Mouse (Mus musculus) MEL (cell line): Measurements from ENCODE around the gene Gm10322.

Experiments used
- CTCF ChIP-seq, 3 experiments: IDR thresholded peaks in 2 of 3; conservative IDR thresholded peaks in 1 of 3; 2 replicates each; pipeline ENCODE4 v1.5.1; 2011 to 2012; ENCODE audit warnings: low read length in 3 of 3, low read depth in 2 of 3, mild to moderate bottlenecking in 2 of 3, improper control_type of control experiment in 1 of 3, inconsistent platforms in 1 of 3, mixed read lengths in 1 of 3, moderate library complexity in 1 of 3; ENCODE audit not compliant: control insufficient read depth in 1 of 3, insufficient read depth in 1 of 3, poor library complexity in 1 of 3, severe bottlenecking in 1 of 3
- ELF1 ChIP-seq: IDR thresholded peaks from 2 replicates; pipeline ENCODE4 v1.6.1; 2014; ENCODE audit warnings: low read depth, mild to moderate bottlenecking, inconsistent platforms, low read length, improper control_type of control experiment, moderate library complexity
- GATA1 ChIP-seq: IDR thresholded peaks from 2 replicates; pipeline ENCODE4 v1.6.1; 2011; ENCODE audit warnings: low read depth, low read length, improper control_type of control experiment
- MAX ChIP-seq: IDR thresholded peaks from 2 replicates; pipeline ENCODE4 v1.6.1; 2011; ENCODE audit warnings: low read length, improper control_type of control experiment
- NELFE ChIP-seq: IDR thresholded peaks from 2 replicates; pipeline ENCODE4 v1.6.1; 2011; ENCODE audit warnings: low read depth, low read length, improper control_type of control experiment
- POLR2A ChIP-seq, 2 experiments: IDR thresholded peaks; 2 replicates each; pipeline ENCODE4 v1.6.1; 2011 to 2012; ENCODE audit warnings: low read length in 2 of 2, mild to moderate bottlenecking in 2 of 2, control low read depth in 1 of 2, improper control_type of control experiment in 1 of 2, low read depth in 1 of 2, moderate library complexity in 1 of 2; ENCODE audit not compliant: control insufficient read depth in 1 of 2, insufficient read depth in 1 of 2, poor library complexity in 1 of 2
- RAD21 ChIP-seq: IDR thresholded peaks from 2 replicates; pipeline ENCODE4 v1.6.1; 2011; ENCODE audit warnings: mild to moderate bottlenecking, low read depth, low read length, improper control_type of control experiment
- RCOR1 ChIP-seq: IDR thresholded peaks from 2 replicates; pipeline ENCODE4 v1.6.1; 2012; ENCODE audit warnings: low read depth, mild to moderate bottlenecking, inconsistent platforms, low read length, improper control_type of control experiment
- SIN3A ChIP-seq: IDR thresholded peaks from 2 replicates; pipeline ENCODE4 v1.6.1; 2012; ENCODE audit warnings: low read length, improper control_type of control experiment, inconsistent platforms
- TBP ChIP-seq: IDR thresholded peaks from 2 replicates; pipeline ENCODE4 v1.8.0; 2011; ENCODE audit warnings: low read depth, low read length, improper control_type of control experiment
- TCF12 ChIP-seq: IDR thresholded peaks from 2 replicates; pipeline ENCODE4 v1.6.1; 2014; ENCODE audit warnings: low read depth, mild to moderate bottlenecking, inconsistent platforms, low read length, improper control_type of control experiment, moderate library complexity

- TF ChIP-seq RCOR1 = no peak
- TF ChIP-seq POLR2A (IDR thresholded peaks at IDR 0.05; ENCODE audit: control insufficient read depth in 1 of 2, insufficient read depth in 1 of 2, low read depth in 1 of 2, low read length in 2 of 2, poor library complexity in 1 of 2) = no peak
- no peak for TF ChIP-seq RAD21
- no peak for TF ChIP-seq CTCF (IDR thresholded peaks at IDR 0.05 in 2 of 3, conservative IDR thresholded peaks at IDR 0.05 in 1 of 3; ENCODE audit: control insufficient read depth in 1 of 3, insufficient read depth in 1 of 3, low read depth in 2 of 3, low read length in 3 of 3, poor library complexity in 1 of 3, severe bottlenecking in 1 of 3)
- no peak for TF ChIP-seq SIN3A
- TF ChIP-seq GATA1 = no peak
- no peak for TF ChIP-seq NELFE
- no peak for TF ChIP-seq ELF1
- no peak for TF ChIP-seq MAX
- TF ChIP-seq TCF12 = no peak
- TF ChIP-seq TBP = no peak
These were observed 40.9 kb downstream of the Gm10322 start for GRCm38 (mm10) chr10:59656799-59657198.
